Comparison of ENCODE assay signal across 8 mouse cellular contexts in genomic region chr7:4460576-4461434, GRCm38 (mm10). TPM values are rescaled to one million over a fixed set of nuclear protein-coding genes. Genes with fewer than 3 reads are reported as not detected.
DNase-seq lines count a peak whose midpoint lies in the region; ATAC-seq and TF ChIP-seq lines count a peak whose summit lies in the region.

Gene Eps8l1, plus strand, starts transcription at chr7:4460674.

- H3K4me3 ChIP-seq in heart, embryonic 12.5 days, result peak within 1 kb of the TSS; percentile 30
- H3K4me3 ChIP-seq in cortical plate, adult 2 months (ENCODE audit: insufficient read depth, low read length), result peak within 1 kb of the TSS; percentile 20

- H3K36me3 ChIP-seq in heart, embryonic 12.5 days, result no peaks in the 10 kb centered on the region

- H3K4me2 ChIP-seq in heart, embryonic 12.5 days, result peak within 1 kb of the TSS; percentile 47

- H3K27ac ChIP-seq in heart, embryonic 12.5 days (ENCODE audit: poor library complexity, severe bottlenecking), result 0 out of 2 replicates have a peak within 1 kb of the TSS, but pooled peaks have one; percentile 17
- peak within 1 kb of the TSS; percentile 91; the same call in 1 of the 2 replicates for H3K27ac ChIP-seq in cortical plate, adult 2 months (ENCODE audit: insufficient read depth, low read length)

- TF ChIP-seq CTCF in cortical plate, adult 2 months (IDR thresholded peaks at IDR 0.05; ENCODE audit: extremely low read depth, insufficient read depth, low read length), result no peak

- peak; percentile 55 for ATAC-seq in heart, embryonic 12.5 days (ENCODE audit: insufficient number of reproducible peaks, low FRiP score)
- peak; percentile 53 for ATAC-seq in inflammation-experienced regulatory T-cells, adult 6 months
- peak; percentile 29 for ATAC-seq in megakaryocyte progenitor cell, adult 5-6 weeks (replicated peaks; ENCODE audit: poor library complexity)

- intact Hi-C loops in heart, postnatal 14 days (cut with DNase I), result no loop called here

- peaks cover 5% of the 10 kb centered on the region; the same call in 1 of the 2 replicates for H3K4me1 ChIP-seq in heart, embryonic 12.5 days (replicated peaks)
- H3K4me1 ChIP-seq in cortical plate, adult 2 months (ENCODE audit: control insufficient read depth, insufficient read depth, low read length), result no peaks in the 10 kb centered on the region

- peak within 1 kb of the TSS; percentile 49 for H3K9ac ChIP-seq in heart, embryonic 12.5 days

- DNase-seq in heart, postnatal 14 days, result no peak
- DNase-seq in embryo, embryonic 10 days (ENCODE audit: low spot score), result no peak
- DNase-seq in testis, postnatal 10 days (ENCODE audit: low spot score), result no peak
- DNase-seq in thymus, postnatal 36 days, result no peak

- H3K9me3 ChIP-seq in heart, embryonic 12.5 days (replicated peaks), result no peaks in the 10 kb centered on the region

- peaks cover 7% of the 10 kb centered on the region for H3K27me3 ChIP-seq in heart, embryonic 12.5 days (replicated peaks)

- no peak for TF ChIP-seq POLR2A in cortical plate, adult 2 months (IDR thresholded peaks at IDR 0.05; ENCODE audit: extremely low read depth, insufficient read depth, low read length)

- WGBS in heart, embryonic 12.5 days, result 59% methylated on average over 14 of the region's 16 CpGs

RNA-seq across cellular contexts. Expression of gene Eps8l1, which starts in this region (rescaled TPM):
- polyA plus RNA-seq in heart, embryonic 12.5 days (2016; fragmentation: Nextera tagmentation; extraction: Ambion mirVana), result 3.0 and 4.1 TPM in 2 replicates
- 1 to 10 TPM; 3.1 to 4.9 TPM for total RNA-seq in heart, postnatal 14 days (2021)
- polyA plus RNA-seq in cortical plate, adult 2 months (2012; rRNA removed), result 15.0 and 16.7 TPM in 2 replicates
- polyA plus RNA-seq in inflammation-experienced regulatory T-cells, adult 6 months (2017; shearing (Covaris generic)), result 10 to 100 TPM in 2 of 3 experiments, 1 to 10 TPM in 1; 3.8 to 22.3 (median 12.5) TPM
- 2.0 and 2.8 TPM in 2 replicates for total RNA-seq in megakaryocyte progenitor cell, adult 5-6 weeks (2015)
- total RNA-seq in megakaryocyte progenitor cell, adult 5-6 weeks (2017), result 1.6 and 5.1 TPM in 2 replicates
